Mouse (Mus musculus) heart, embryonic 10.5 days (tissue): ENCODE results near the gene Hcls1. TPM values are rescaled to one million over a fixed set of nuclear protein-coding genes. Genes with fewer than 3 reads are reported as not detected.
A peak's percentile ranks its signal among the peaks of the same experiment; 100 is the strongest.

Experiments
- DNase-seq: peaks from one replicate; pipeline ENCODE4 v3.0.0-alpha.2; 2017; ENCODE audit warnings: low spot score
- H3K27ac ChIP-seq: fragments of 300-500 bp; sonication (generic); 2 replicates; pipeline ENCODE4 v1.5.1; 2016; ENCODE audit warnings: mild to moderate bottlenecking
- H3K27me3 ChIP-seq: fragments of 300-500 bp; sonication (generic); 2 replicates; pipeline ENCODE4 v1.6.1; 2016; ENCODE audit warnings: mild to moderate bottlenecking; ENCODE audit not compliant: poor library complexity, insufficient read depth, severe bottlenecking
- H3K36me3 ChIP-seq: fragments of 300-500 bp; sonication (generic); 2 replicates; pipeline ENCODE4 v1.6.1; 2016; ENCODE audit warnings: mild to moderate bottlenecking, moderate library complexity
- H3K4me1 ChIP-seq: fragments of 300-500 bp; sonication (generic); 2 replicates; pipeline ENCODE4 v1.6.1; 2016; ENCODE audit warnings: mild to moderate bottlenecking
- H3K4me3 ChIP-seq: fragments of 300-500 bp; sonication (generic); 2 replicates; pipeline ENCODE4 v1.5.1; 2016; ENCODE audit warnings: mild to moderate bottlenecking, moderate library complexity
- H3K9me3 ChIP-seq: fragments of 300-500 bp; sonication (generic); 2 replicates; pipeline ENCODE4 v1.6.1; 2016; ENCODE audit warnings: mild to moderate bottlenecking, moderate library complexity
- WGBS: fragments of 180-500 bp; shearing (Covaris S2); methylation state at CpG from one replicate; pipeline ENCODE4 v1.1.7; 2016; 5-methylcytosine and 5-hydroxymethylcytosine counted together
- polyA plus RNA-seq: library from polyadenylated mRNA; unstranded; fragments of >200 nt; fragmentation: Nextera tagmentation; extraction: Ambion mirVana; gene quantifications from 2 replicates; pipeline ENCODE4 v1.2.1, GENCODE M21; 2016

Hcls1 gene
- polyA plus RNA-seq, 1 experiment from 2014 or later: 3.8 TPM

- no peaks in the 10 kb centered on the region for H3K9me3 ChIP-seq
- peak within 1 kb of the TSS; percentile 75 for H3K4me3 ChIP-seq
- H3K36me3 ChIP-seq: peaks cover 3% of the 10 kb centered on the region; the same call in 1 of the 2 replicates
- DNase-seq: peak; percentile 97
- H3K27ac ChIP-seq: peak within 1 kb of the TSS; percentile 79
- no peaks in the 10 kb centered on the region for H3K27me3 ChIP-seq
- 4% methylated on average over 30 of the region's 30 CpGs for WGBS
- peaks cover 15% of the 10 kb centered on the region; the same call in 1 of the 2 replicates for H3K4me1 ChIP-seq
These were observed 76.5 kb downstream of the Hcls1 start, which contains the start of gene Polq for GRCm38 (mm10) chr16:37011061-37011921. TSS of gene Polq (plus strand) at chr16:37011786.

GRCm38 (mm10) chr16:37011922-37012289 is 77.1 kb downstream of the Hcls1 start:
- peaks cover 3% of the 10 kb centered on the region; the same call in 1 of the 2 replicates for H3K36me3 ChIP-seq
- peak overlapping the region; percentile 75 for H3K4me3 ChIP-seq
- no peaks in the 10 kb centered on the region for H3K9me3 ChIP-seq
- under 1% methylated on average over 26 of the region's 26 CpGs for WGBS
- H3K4me1 ChIP-seq: peaks cover 15% of the 10 kb centered on the region; the same call in 1 of the 2 replicates
- peak overlapping the region; percentile 79 for H3K27ac ChIP-seq
- DNase-seq: peak; percentile 78
- no peaks in the 10 kb centered on the region for H3K27me3 ChIP-seq

GRCm38 (mm10) chr16:37012336-37012735 is 77.6 kb downstream of the Hcls1 start:
- Histone ChIP-seq H3K27me3 (no peaks in the 10 kb centered on the region), H3K4me3 (peak overlapping the region; percentile 75), H3K4me1 (peaks cover 15% of the 10 kb centered on the region; the same call in 1 of the 2 replicates), H3K9me3 (no peaks in the 10 kb centered on the region), H3K36me3 (peaks cover 3% of the 10 kb centered on the region; the same call in 1 of the 2 replicates), H3K27ac (peak overlapping the region; percentile 79; the same call in 1 of the 2 replicates)
- 47% methylated on average over 5 of the region's 5 CpGs for WGBS
- DNase-seq: no peak

Other genes with a start within 250 kb of the Hcls1 start
- gene Ildr1, start 241.0 kb upstream of the Hcls1 start, polyA plus RNA-seq: 0.11 and 0.44 TPM in 2 replicates
- 0.80 and 1.5 TPM in 2 replicates for gene Slc15a2, start 150.0 kb upstream of the Hcls1 start, polyA plus RNA-seq
- 37.5 and 47.8 TPM in 2 replicates for gene Iqcb1, start 106.6 kb upstream of the Hcls1 start, polyA plus RNA-seq
- 0.38 and 1.3 TPM in 2 replicates for gene Eaf2, start 60.0 kb upstream of the Hcls1 start, polyA plus RNA-seq
- 56.4 and 67.1 TPM in 2 replicates for gene Golgb1, start 59.8 kb upstream of the Hcls1 start, polyA plus RNA-seq
- gene Fbxo40, start 55.5 kb downstream of the Hcls1 start, polyA plus RNA-seq: 3.7 and 6.9 TPM in 2 replicates
- gene Polq, start 76.8 kb downstream of the Hcls1 start, polyA plus RNA-seq: 9.8 and 11.1 TPM in 2 replicates